Mouse (Mus musculus) ES-E14 (cell line): ENCODE results near the gene Krtap9-5.

ENCODE experiments used
- MAFK ChIP-seq: IDR thresholded peaks from 2 replicates; pipeline ENCODE4 v1.6.1; 2014; ENCODE audit warnings: mild to moderate bottlenecking, low read depth, low read length, inconsistent platforms; ENCODE audit not compliant: insufficient read depth
- ZC3H11A ChIP-seq: IDR thresholded peaks from 2 replicates; pipeline ENCODE4 v1.6.1; 2012; ENCODE audit warnings: low read depth, mild to moderate bottlenecking, inconsistent platforms, low read length, borderline replicate concordance

DNA sequence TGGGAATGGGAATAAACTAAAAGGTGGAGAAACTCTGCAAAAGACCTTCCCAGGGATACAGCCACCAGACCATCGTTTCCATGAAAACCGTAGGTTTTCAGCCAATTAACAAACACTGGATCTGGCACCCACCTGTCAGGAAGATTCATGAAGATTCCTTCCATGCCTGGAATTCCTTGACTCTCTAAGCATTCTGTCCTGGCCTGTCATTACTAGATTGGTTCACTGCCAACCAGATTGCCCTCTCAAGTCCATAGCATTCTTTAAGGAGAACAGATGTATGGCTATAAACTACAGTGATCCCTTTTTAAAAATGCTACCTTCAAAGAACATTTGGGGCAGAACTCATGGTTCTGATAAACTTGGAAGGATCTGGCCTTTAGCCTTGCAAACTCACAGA lies 17.7 kb downstream of the Krtap9-5 start:
- TF ChIP-seq MAFK (no peak), ZC3H11A (no peak)
